Comparison of ENCODE assay signal across 23 mouse cellular contexts in genomic region chr6:67060057-67060456, GRCm38 (mm10). TPM values are rescaled to one million over a fixed set of nuclear protein-coding genes. Genes with fewer than 3 reads are reported as not detected.
DNase-seq lines count a peak whose midpoint lies in the region; ATAC-seq and TF ChIP-seq lines count a peak whose summit lies in the region.
"Had no signal": no experiment of that assay in that cellular context is flagged by ENCODE, and none has a peak within 500 bp of the region (broad histone marks: within the 10 kb centered on the region; RNA-seq: fewer than 3 reads in every experiment).

No protein-coding gene starts in this region.

- ATAC-seq in lung, embryonic 14.5 days (ENCODE audit: insufficient read depth): no peak
- peak; percentile 50; the same call in 1 of the 2 replicates for ATAC-seq in common myeloid progenitor, adult 5-6 weeks (replicated peaks; ENCODE audit: low read depth, poor library complexity, severe bottlenecking)
- ATAC-seq: activated CD4-positive, CD25-positive, alpha-beta regulatory T cell, adult 4 months; forebrain, embryonic 15.5 days had no signal

- H3K27me3 ChIP-seq in heart, adult 2 months (ENCODE audit: control insufficient read depth, insufficient read depth, low read length): no peaks in the 10 kb centered on the region
- no peaks in the 10 kb centered on the region for H3K27me3 ChIP-seq in lung, embryonic 14.5 days (ENCODE audit: insufficient read depth, low read length)
- H3K27me3 ChIP-seq: forebrain, embryonic 15.5 days; heart, embryonic 13.5 days; megakaryocyte, embryonic 14.5 days; neural tube, embryonic 15.5 days had no signal

- no peak for TF ChIP-seq EP300 in heart, adult 2 months (IDR thresholded peaks at IDR 0.05; ENCODE audit: insufficient read depth, low read depth, low read length)

- H3K79me2 ChIP-seq in heart, adult 2 months (replicated peaks; ENCODE audit: control insufficient read depth, insufficient read depth, low read length): no peaks in the 10 kb centered on the region

- TF ChIP-seq POLR2A in heart, adult 2 months (IDR thresholded peaks at IDR 0.05; ENCODE audit: insufficient read depth, low read depth, low read length): no peak

- H3K9ac ChIP-seq in heart, adult 2 months (ENCODE audit: low read depth, low read length): no peak overlapping the region
- no peak overlapping the region for H3K9ac ChIP-seq in lung, embryonic 14.5 days
- H3K9ac ChIP-seq: forebrain, embryonic 15.5 days; heart, embryonic 13.5 days; hindbrain, embryonic 14.5 days; neural tube, embryonic 15.5 days had no signal

- H3K4me1 ChIP-seq in heart, adult 2 months (ENCODE audit: control insufficient read depth, insufficient read depth, low read length): peaks cover 4% of the 10 kb centered on the region
- 0 out of 2 replicates have a peak, but pooled peaks cover 3% of the 10 kb centered on the region for H3K4me1 ChIP-seq in lung, embryonic 14.5 days (ENCODE audit: insufficient read depth)
- H3K4me1 ChIP-seq: forebrain, embryonic 15.5 days; heart, embryonic 13.5 days; neural tube, embryonic 15.5 days had no signal

- WGBS in heart, adult 2 months: 69% methylated on average over 5 of the region's 5 CpGs
- WGBS in lung, embryonic 14.5 days: 90% methylated on average over 5 of the region's 5 CpGs

- no peaks in the 10 kb centered on the region; the same call in 1 of the 2 replicates for H3K36me3 ChIP-seq in heart, adult 2 months (ENCODE audit: control insufficient read depth, insufficient read depth, low read length)
- H3K36me3 ChIP-seq in lung, embryonic 14.5 days (ENCODE audit: insufficient read depth): no peaks in the 10 kb centered on the region
- H3K36me3 ChIP-seq: forebrain, embryonic 15.5 days; heart, embryonic 13.5 days; neural tube, embryonic 15.5 days had no signal

- H3K4me3 ChIP-seq in heart, adult 2 months: no peak overlapping the region
- H3K4me3 ChIP-seq in lung, embryonic 14.5 days (ENCODE audit: low read depth, low read length): no peak overlapping the region
- H3K4me3 ChIP-seq: forebrain, embryonic 15.5 days; heart, embryonic 13.5 days; megakaryocyte, embryonic 14.5 days; neural tube, embryonic 15.5 days had no signal

- peak; percentile 29; the same call in 1 of the 2 replicates for TF ChIP-seq CTCF in heart, adult 2 months (IDR thresholded peaks at IDR 0.05)
- 0 out of 2 replicates have a peak, but pooled peaks have one; percentile 26 for TF ChIP-seq CTCF in lung, embryonic 14.5 days (IDR thresholded peaks at IDR 0.05; ENCODE audit: low read depth)

- no peak overlapping the region for H3K27ac ChIP-seq in heart, adult 2 months
- no peak overlapping the region for H3K27ac ChIP-seq in lung, embryonic 14.5 days (ENCODE audit: low read depth)
- H3K27ac ChIP-seq: forebrain, embryonic 15.5 days; heart, embryonic 13.5 days; hindbrain, embryonic 14.5 days; neural tube, embryonic 15.5 days had no signal

- H3K9me3 ChIP-seq in lung, embryonic 14.5 days (ENCODE audit: low read depth, low read length): no peaks in the 10 kb centered on the region
- H3K9me3 ChIP-seq: forebrain, embryonic 15.5 days; heart, embryonic 13.5 days; megakaryocyte, embryonic 14.5 days; neural tube, embryonic 15.5 days had no signal

- no peak overlapping the region for H3K4me2 ChIP-seq in lung, embryonic 14.5 days
- H3K4me2 ChIP-seq: forebrain, embryonic 15.5 days; heart, embryonic 13.5 days; hindbrain, embryonic 14.5 days; liver, embryonic 11.5 days; neural tube, embryonic 15.5 days had no signal

- no peak for DNase-seq in heart, adult 2 months
- no peak for DNase-seq in heart, adult 9 months (ENCODE audit: low spot score in 2 of 2)
- DNase-seq in lung, embryonic 14.5 days: peak; percentile 31
- DNase-seq in lung, adult 18-20 months: no peak
- no peak for DNase-seq in spleen, postnatal 36 days (ENCODE audit: low spot score in 2 of 2)
- DNase-seq in adrenal gland, adult 2 months: no peak
- DNase-seq: adrenal gland, postnatal 14 days; cerebellum, adult 11 months; cerebellum, postnatal 10 days; embryo, embryonic 11 days; heart, postnatal 36 days; kidney, adult 11 months; kidney, postnatal 10 days; midbrain, embryonic 14.5 days; right cerebral cortex, postnatal 25 days had no signal

- intact Hi-C loops in heart, adult 2 months (cut with DNase I): no loop called here

RNA-seq across cellular contexts. Expression of gene Gadd45a, which starts 22.8 kb away (rescaled TPM):
- 10 to 100 TPM; 14.6 to 16.1 TPM for total RNA-seq in heart, adult 2 months (2021)
- 21.5 and 30.3 TPM in 2 replicates for polyA plus RNA-seq in heart, adult 2 months (2012; rRNA removed)
- 9.9 and 13.0 TPM in 2 replicates for polyA plus RNA-seq in lung, embryonic 14.5 days (2014; fragmentation: Nextera tagmentation; extraction: Ambion mirVana)
- 36.0 and 41.3 TPM in 2 replicates for total RNA-seq in common myeloid progenitor, adult 5-6 weeks (2017)
- total RNA-seq in adrenal gland, adult 2 months (2021): 10 to 100 TPM; 15.3 to 51.4 TPM
- polyA plus RNA-seq in adrenal gland, adult 2 months (2012; rRNA removed): 77.3 and 93.9 TPM in 2 replicates
